Mouse (Mus musculus) hindbrain, postnatal 0 days (tissue): Measurements from ENCODE around the gene Ica1l. TPM values are rescaled to one million over a fixed set of nuclear protein-coding genes. Genes with fewer than 3 reads are reported as not detected.

ENCODE experiments used
- ATAC-seq: fragments of 200-750 bp; cut with Nextera tagmentation; 2 replicates; pipeline ENCODE4 v1.8.0; 2017; ENCODE audit warnings: mild to moderate bottlenecking, moderate TSS enrichment, moderate library complexity
- DNase-seq: peaks from one replicate; pipeline ENCODE4 v3.0.0-alpha.2; 2015; ENCODE audit warnings: low spot score
- H3K27ac ChIP-seq: fragments of 300-500 bp; sonication (generic); 2 replicates; pipeline ENCODE4 v1.5.1; 2014; ENCODE audit warnings: mild to moderate bottlenecking
- H3K27me3 ChIP-seq: fragments of 300-500 bp; sonication (generic); 2 replicates; pipeline ENCODE4 v1.6.1; 2014; ENCODE audit warnings: low read length, mixed read lengths; ENCODE audit not compliant: insufficient read depth
- H3K36me3 ChIP-seq: fragments of 300-500 bp; sonication (generic); 2 replicates; pipeline ENCODE4 v1.6.1; 2014; ENCODE audit warnings: low read length, mixed read lengths; ENCODE audit not compliant: insufficient read depth
- H3K4me1 ChIP-seq: fragments of 300-500 bp; sonication (generic); 2 replicates; pipeline ENCODE4 v1.6.1; 2014; ENCODE audit warnings: antibody characterized with exemption, low read length, mixed read lengths; ENCODE audit not compliant: insufficient read depth
- H3K4me2 ChIP-seq: fragments of 300-500 bp; sonication (generic); 2 replicates; pipeline ENCODE4 v1.6.1; 2014; ENCODE audit warnings: low read depth, mild to moderate bottlenecking, low read length, moderate library complexity, mixed read lengths
- H3K4me3 ChIP-seq: fragments of 300-500 bp; sonication (generic); 2 replicates; pipeline ENCODE4 v1.5.1; 2014; ENCODE audit warnings: low read length
- H3K9ac ChIP-seq: fragments of 300-500 bp; sonication (generic); replicated peaks from 2 replicates; pipeline ENCODE4 v1.6.1; 2014; ENCODE audit warnings: mild to moderate bottlenecking, low read length, moderate library complexity, mixed read lengths
- H3K9me3 ChIP-seq: fragments of 300-500 bp; sonication (generic); 2 replicates; pipeline ENCODE4 v1.6.1; 2016; ENCODE audit warnings: low read length, mixed read lengths
- CTCF ChIP-seq: IDR thresholded peaks from 2 replicates; pipeline ENCODE4 v1.5.1; 2016; ENCODE audit warnings: antibody characterized with exemption, control low read depth, low read depth
- WGBS: fragments of 180-500 bp; shearing (Covaris S2); extraction: QIAGEN DNeasy Blood & Tissue Kit; methylation state at CpG from one replicate; pipeline ENCODE4 v1.1.7; 2014; 5-methylcytosine and 5-hydroxymethylcytosine counted together
- polyA plus RNA-seq: library from polyadenylated mRNA; unstranded; fragments of >200 nt; fragmentation: Nextera tagmentation; extraction: Ambion mirVana; gene quantifications from 2 replicates; pipeline ENCODE4 v1.2.1, GENCODE M21; 2015
- total RNA-seq: library from RNA; depleted of rRNA; stranded (reverse); fragments of >200 nt; gene quantifications from 2 replicates; pipeline ENCODE4 v1.2.3, GENCODE M21; 2014

Ica1l gene
- total and polyA plus RNA-seq, 2 experiments from 2014 or later, result 52.0 to 61.3 TPM

GRCm38 (mm10) chr1:59967291-59967690 lies 75.7 kb downstream of the Ica1l start:
- H3K4me1 ChIP-seq, result no peaks in the 10 kb centered on the region
- DNase-seq, result peak; percentile 34
- no peak overlapping the region for H3K4me2 ChIP-seq
- no peaks in the 10 kb centered on the region for H3K9me3 ChIP-seq
- H3K27ac ChIP-seq, result no peak overlapping the region
- 89% methylated on average over 4 of the region's 4 CpGs for WGBS
- H3K4me3 ChIP-seq, result no peak overlapping the region
- no peak overlapping the region for H3K9ac ChIP-seq
- peak; percentile 59 for TF ChIP-seq CTCF
- H3K27me3 ChIP-seq, result no peaks in the 10 kb centered on the region
- no peak for ATAC-seq
- H3K36me3 ChIP-seq, result peaks cover 8% of the 10 kb centered on the region

DNA sequence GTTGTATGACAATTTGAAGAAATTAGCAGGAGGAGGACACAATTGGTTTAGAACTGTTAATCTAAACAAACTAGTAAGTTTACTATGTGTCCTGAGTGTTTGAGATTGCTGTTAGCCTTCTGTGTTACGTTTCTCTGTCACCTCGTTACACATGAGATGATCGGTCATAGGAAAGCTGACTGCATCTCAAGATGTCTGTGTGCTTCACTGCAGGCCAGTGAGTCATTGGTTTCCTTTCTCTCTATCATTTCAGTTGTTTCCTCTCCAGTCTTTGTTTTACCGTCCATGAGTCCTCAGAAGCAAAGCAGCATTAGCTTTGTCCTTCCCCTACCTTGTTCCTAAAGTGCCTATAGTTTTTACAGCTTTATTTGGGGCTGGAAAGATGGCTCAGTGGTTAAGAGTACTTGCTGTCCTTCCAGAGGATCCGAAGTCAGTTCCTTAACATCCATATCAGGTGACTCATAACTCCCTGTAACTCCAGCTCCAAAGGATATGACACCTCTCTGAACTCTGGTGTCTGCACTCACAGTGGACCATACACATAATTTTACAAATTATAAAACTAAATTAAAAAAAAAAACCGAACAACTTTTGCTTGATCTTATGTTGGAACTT lies 76.7 kb downstream of the Ica1l start:
- ATAC-seq, result no peak
- Histone ChIP-seq H3K9me3 (no peaks in the 10 kb centered on the region), H3K27ac (no peak overlapping the region), H3K36me3 (peaks cover 11% of the 10 kb centered on the region), H3K4me3 (no peak overlapping the region), H3K4me2 (no peak overlapping the region), H3K9ac (no peak overlapping the region), H3K4me1 (no peaks in the 10 kb centered on the region), H3K27me3 (no peaks in the 10 kb centered on the region)
- DNase-seq, result no peak
- 94% methylated on average over 6 of the region's 6 CpGs for WGBS
- no peak for TF ChIP-seq CTCF

DNA sequence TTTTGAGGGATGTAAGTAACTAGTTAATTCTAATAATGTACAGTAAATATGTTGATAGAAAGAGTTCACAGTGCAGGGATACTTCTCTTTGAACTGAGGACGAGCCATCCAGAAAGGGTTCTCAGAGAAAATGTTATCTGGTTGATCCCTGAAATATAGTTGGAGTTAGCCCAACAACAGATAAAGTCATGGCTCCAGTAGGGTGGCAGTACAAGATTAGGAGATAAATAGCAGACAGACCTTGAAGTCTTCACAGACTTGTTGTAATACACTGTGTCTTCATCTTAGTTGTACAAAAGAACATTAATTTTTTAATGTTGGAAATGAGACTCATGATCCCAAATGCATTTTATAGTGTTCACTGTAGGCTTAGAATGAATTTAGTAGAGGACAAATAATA lies 83.0 kb downstream of the Ica1l start:
- Histone ChIP-seq H3K4me2 (no peak overlapping the region), H3K9ac (no peak overlapping the region), H3K4me3 (no peak overlapping the region), H3K9me3 (no peaks in the 10 kb centered on the region), H3K27ac (no peak overlapping the region), H3K36me3 (peaks cover 17% of the 10 kb centered on the region), H3K27me3 (no peaks in the 10 kb centered on the region), H3K4me1 (no peaks in the 10 kb centered on the region)
- TF ChIP-seq CTCF, result no peak
- DNase-seq (no peak), ATAC-seq (no peak)
- 87% methylated on average over 1 of the region's 1 CpGs for WGBS

DNA sequence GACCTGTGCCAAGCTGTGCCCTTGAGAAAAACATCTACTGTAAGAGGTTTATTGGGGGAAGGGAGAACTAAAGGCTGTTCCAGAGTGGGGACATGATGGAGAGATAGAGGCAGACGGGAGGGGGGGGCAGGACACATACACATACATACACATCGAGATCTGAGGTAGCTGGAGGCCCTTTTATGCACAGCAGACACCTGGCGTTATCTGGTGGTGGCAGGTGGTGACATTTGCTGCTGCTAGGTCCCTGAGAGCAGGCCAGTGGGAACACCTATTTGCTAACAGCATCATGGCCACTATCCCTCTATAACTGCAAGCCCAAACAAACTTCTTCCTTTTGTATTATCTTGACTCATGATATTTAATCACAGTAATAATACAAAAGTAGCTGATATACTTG lies 85.8 kb downstream of the Ica1l start:
- Histone ChIP-seq H3K36me3 (peaks cover 12% of the 10 kb centered on the region), H3K9me3 (no peaks in the 10 kb centered on the region), H3K27me3 (no peaks in the 10 kb centered on the region), H3K27ac (no peak overlapping the region), H3K9ac (no peak overlapping the region), H3K4me3 (no peak overlapping the region), H3K4me2 (no peak overlapping the region), H3K4me1 (no peaks in the 10 kb centered on the region)
- no peak for TF ChIP-seq CTCF
- DNase-seq, result no peak
- no peak for ATAC-seq
- WGBS, result 85% methylated on average over 3 of the region's 3 CpGs

DNA sequence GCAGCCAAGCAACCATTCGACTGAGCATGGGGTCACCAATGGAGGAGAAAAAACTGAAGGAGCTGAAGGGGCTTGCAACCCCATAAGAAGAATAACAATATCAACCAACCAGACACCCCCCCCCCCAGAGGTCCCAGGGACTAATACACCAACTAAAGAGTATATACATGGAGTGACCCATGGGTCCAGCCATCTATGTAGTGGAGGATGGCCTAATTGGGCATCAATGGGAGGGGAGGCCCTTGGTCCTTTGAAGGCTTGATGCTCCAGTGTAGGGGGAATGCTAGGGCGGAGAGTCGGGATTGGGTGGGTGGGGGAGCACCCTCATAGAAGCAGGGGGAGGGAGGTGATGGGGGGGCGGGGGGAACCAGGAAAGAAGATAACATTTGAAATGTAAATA lies 95.5 kb downstream of the Ica1l start:
- H3K4me1 ChIP-seq, result no peaks in the 10 kb centered on the region
- H3K9me3 ChIP-seq, result no peaks in the 10 kb centered on the region
- 94% methylated on average over 4 of the region's 4 CpGs for WGBS
- no peak overlapping the region for H3K9ac ChIP-seq
- no peak overlapping the region for H3K4me2 ChIP-seq
- no peak overlapping the region for H3K27ac ChIP-seq
- ATAC-seq (no peak), DNase-seq (no peak)
- no peak overlapping the region for H3K4me3 ChIP-seq
- H3K36me3 ChIP-seq, result no peaks in the 10 kb centered on the region; the same call in 1 of the 2 replicates
- no peak for TF ChIP-seq CTCF
- H3K27me3 ChIP-seq, result no peaks in the 10 kb centered on the region

- Histone ChIP-seq H3K27me3 (no peaks in the 10 kb centered on the region), H3K4me1 (no peaks in the 10 kb centered on the region), H3K9me3 (no peaks in the 10 kb centered on the region), H3K4me3 (no peak overlapping the region), H3K4me2 (no peak overlapping the region), H3K27ac (no peak overlapping the region), H3K36me3 (no peaks in the 10 kb centered on the region; the same call in 1 of the 2 replicates), H3K9ac (no peak overlapping the region)
- DNase-seq (no peak), ATAC-seq (no peak)
- 59% methylated on average over 1 of the region's 1 CpGs for WGBS
- TF ChIP-seq CTCF, result no peak
Measured at GRCm38 (mm10) chr1:59945969-59946368, 97.0 kb downstream of the Ica1l start.

- DNase-seq, result no peak
- H3K4me3 ChIP-seq, result no peak overlapping the region
- 54% methylated on average over 5 of the region's 5 CpGs for WGBS
- H3K27ac ChIP-seq, result no peak overlapping the region
- no peak overlapping the region for H3K9ac ChIP-seq
- no peak for ATAC-seq
- no peaks in the 10 kb centered on the region for H3K27me3 ChIP-seq
- no peak for TF ChIP-seq CTCF
- H3K9me3 ChIP-seq, result no peaks in the 10 kb centered on the region
- no peaks in the 10 kb centered on the region; the same call in 1 of the 2 replicates for H3K36me3 ChIP-seq
- H3K4me2 ChIP-seq, result no peak overlapping the region
- H3K4me1 ChIP-seq, result no peaks in the 10 kb centered on the region
Measured at GRCm38 (mm10) chr1:59943825-59944224, 99.2 kb downstream of the Ica1l start.
